Mouse (Mus musculus): ENCODE data around the gene Castor2. TPM values are rescaled to one million over a fixed set of nuclear protein-coding genes. Genes with fewer than 3 reads are reported as not detected.

Gene Castor2
- total RNA-seq, 1 experiment from 2014 or later = 0.86 TPM

GRCm38 (mm10) chr5:134183880-134184808, 84.6 kb downstream of the Castor2 start, which contains the start of gene Gtf2ird2:
TSS of gene Gtf2ird2 (plus strand) at chr5:134184019.
- peak; percentile 92 for ATAC-seq (replicated peaks; ENCODE audit: insufficient number of reproducible peaks, low FRiP score, low TSS enrichment, poor library complexity, severe bottlenecking)

- no peak for ATAC-seq (replicated peaks; ENCODE audit: insufficient number of reproducible peaks, low FRiP score, low TSS enrichment, poor library complexity, severe bottlenecking)
Observed at GRCm38 (mm10) chr5:134186059-134186458, 86.5 kb downstream of the Castor2 start.

- ATAC-seq (replicated peaks; ENCODE audit: insufficient number of reproducible peaks, low FRiP score, low TSS enrichment, poor library complexity, severe bottlenecking) = peak; percentile 67
Observed at GRCm38 (mm10) chr5:134186961-134187731, 87.6 kb downstream of the Castor2 start.

- ATAC-seq (replicated peaks; ENCODE audit: insufficient number of reproducible peaks, low FRiP score, low TSS enrichment, poor library complexity, severe bottlenecking) = no peak
Observed at GRCm38 (mm10) chr5:134188571-134188970, 89.1 kb downstream of the Castor2 start.

GRCm38 (mm10) chr5:134193664-134194063, 94.2 kb downstream of the Castor2 start:
- 0 out of 2 replicates have a peak, but pooled peaks have one; percentile 20 for ATAC-seq (replicated peaks; ENCODE audit: insufficient number of reproducible peaks, low FRiP score, low TSS enrichment, poor library complexity, severe bottlenecking)

Other genes starting within 250 kb of the Castor2 start
- gene Rcc1l, start 77.1 kb downstream of the Castor2 start, total RNA-seq (2017) = 2.5 to 6.9 TPM (median 6.3 TPM) in 3 replicates
- 6.5 to 10.0 TPM (median 8.9 TPM) in 3 replicates for gene Gtf2ird2, start 84.3 kb downstream of the Castor2 start, total RNA-seq (2017)
- 101 to 207 TPM (median 172 TPM) in 3 replicates for gene Ncf1, start 129.9 kb downstream of the Castor2 start, total RNA-seq (2017)
- 22.4 to 40.1 TPM (median 30.9 TPM) in 3 replicates for gene Gtf2i, start 215.0 kb downstream of the Castor2 start, total RNA-seq (2017)

Measured in monocyte, adult 5-6 weeks (primary cell).